ENCODE assay signal across 20 mouse cellular contexts in genomic region chr9:65697356-65697755, GRCm38 (mm10).
"Had no signal": no experiment of that assay in that cellular context is flagged by ENCODE, and none has a peak within 500 bp of the region (broad histone marks: within the 10 kb centered on the region; RNA-seq: fewer than 3 reads in every experiment).

No protein-coding gene starts in this region.

- H3K4me3 ChIP-seq: limb, embryonic 10.5 days; limb, embryonic 13.5 days; midbrain, embryonic 13.5 days; neural tube, embryonic 12.5 days; stomach, embryonic 15.5 days had no signal

- H3K27me3 ChIP-seq: limb, embryonic 13.5 days; midbrain, embryonic 13.5 days; neural tube, embryonic 12.5 days; stomach, embryonic 15.5 days had no signal

- H3K4me2 ChIP-seq: limb, embryonic 13.5 days; lung, embryonic 14.5 days; midbrain, embryonic 13.5 days; neural tube, embryonic 12.5 days; stomach, embryonic 15.5 days had no signal

- H3K27ac ChIP-seq: limb, embryonic 10.5 days; limb, embryonic 13.5 days; liver, embryonic 14.5 days; macrophage; midbrain, embryonic 13.5 days; neural tube, embryonic 12.5 days; stomach, embryonic 15.5 days had no signal

- ATAC-seq: liver, postnatal 0 days; lung, postnatal 0 days; midbrain, embryonic 13.5 days had no signal

- H3K4me1 ChIP-seq: stomach, embryonic 15.5 days had no signal

- H3K9ac ChIP-seq: limb, embryonic 13.5 days; liver, embryonic 14.5 days; liver, postnatal 0 days; lung, embryonic 14.5 days; midbrain, embryonic 13.5 days; neural tube, embryonic 12.5 days; stomach, embryonic 15.5 days had no signal

- DNase-seq: kidney, adult 18-20 months; kidney, postnatal 14 days; kidney, postnatal 4 days; layer of hippocampus, adult 9-11 months; layer of hippocampus, postnatal 36 days; liver; liver, postnatal 0 days; lung, embryonic 14.5 days; retina, postnatal 1 day; right cerebral cortex, postnatal 25 days; spleen, adult 18-20 months; thymus, postnatal 25 days had no signal

- H3K9me3 ChIP-seq: limb, embryonic 10.5 days; limb, embryonic 13.5 days; midbrain, embryonic 13.5 days; neural tube, embryonic 12.5 days; stomach, embryonic 15.5 days had no signal
